Mouse (Mus musculus) megakaryocyte, embryonic 14.5 days (primary cell): ENCODE results near the gene Asxl1. TPM values are rescaled to one million over a fixed set of nuclear protein-coding genes. Genes with fewer than 3 reads are reported as not detected.
"Not testable (repeated sequence)": the region's sequence is repeated elsewhere in the genome, so short reads cannot be mapped to it uniquely, and the experiment has no call there.

ENCODE experiments used
- H3K27me3 ChIP-seq: replicated peaks from 2 replicates; pipeline ENCODE3; 2012; ENCODE audit warnings: inconsistent platforms
- H3K36me3 ChIP-seq: replicated peaks from 2 replicates; pipeline ENCODE3; 2012; ENCODE audit warnings: low read length, inconsistent platforms, mixed read lengths
- H3K4me1 ChIP-seq: 2 replicates; pipeline ENCODE4 v1.6.1; 2012; ENCODE audit warnings: inconsistent platforms
- H3K4me3 ChIP-seq: replicated peaks from 2 replicates; pipeline ENCODE3; 2012; ENCODE audit warnings: moderate library complexity, mild to moderate bottlenecking, inconsistent platforms
- H3K9me3 ChIP-seq: 2 replicates; pipeline ENCODE4 v1.6.1; 2012; ENCODE audit warnings: inconsistent platforms
- FLI1 ChIP-seq: IDR thresholded peaks from 2 replicates; pipeline ENCODE4 v1.6.1; 2012; ENCODE audit warnings: low read length, inconsistent platforms, mixed read lengths
- GATA1 ChIP-seq: IDR thresholded peaks from 3 replicates; pipeline ENCODE4 v1.6.1; 2012; ENCODE audit warnings: mixed read lengths, low read length, inconsistent platforms, borderline replicate concordance
- polyA plus RNA-seq: library from polyadenylated mRNA; stranded (reverse); fragments of >175 nt; gene quantifications from 2 replicates; pipeline ENCODE4 v1.2.3, GENCODE M21; 2012; ENCODE audit warnings: low replicate concordance; ENCODE audit not compliant: insufficient read depth

Gene Asxl1
- polyA plus RNA-seq, 1 experiment: 2.1 TPM

DNA sequence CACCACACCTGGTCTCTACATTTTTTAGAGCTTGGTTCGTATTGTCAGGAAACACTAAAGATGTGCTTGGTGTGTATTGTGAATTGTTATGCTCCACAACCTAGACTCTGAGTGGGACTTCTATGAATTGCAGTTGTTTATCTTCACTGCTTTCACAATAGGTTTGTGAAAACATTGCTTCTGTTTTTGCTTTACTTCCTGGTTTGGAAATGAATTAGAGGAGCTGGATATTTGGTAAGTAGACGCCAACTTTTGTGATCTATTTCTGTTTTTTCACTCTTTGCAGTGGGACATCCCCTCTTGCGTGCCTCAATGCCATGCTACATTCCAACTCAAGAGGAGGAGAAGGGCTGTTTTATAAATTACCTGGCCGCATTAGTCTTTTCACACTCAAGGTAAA is 11.2 kb downstream of the Asxl1 start:
- Histone ChIP-seq H3K27me3 (no peaks in the 10 kb centered on the region), H3K36me3 (peaks cover 81% of the 10 kb centered on the region), H3K9me3 (no peaks in the 10 kb centered on the region), H3K4me3 (no peak overlapping the region), H3K4me1 (peaks cover 25% of the 10 kb centered on the region)
- TF ChIP-seq GATA1: no peak
- no peak for TF ChIP-seq FLI1

DNA sequence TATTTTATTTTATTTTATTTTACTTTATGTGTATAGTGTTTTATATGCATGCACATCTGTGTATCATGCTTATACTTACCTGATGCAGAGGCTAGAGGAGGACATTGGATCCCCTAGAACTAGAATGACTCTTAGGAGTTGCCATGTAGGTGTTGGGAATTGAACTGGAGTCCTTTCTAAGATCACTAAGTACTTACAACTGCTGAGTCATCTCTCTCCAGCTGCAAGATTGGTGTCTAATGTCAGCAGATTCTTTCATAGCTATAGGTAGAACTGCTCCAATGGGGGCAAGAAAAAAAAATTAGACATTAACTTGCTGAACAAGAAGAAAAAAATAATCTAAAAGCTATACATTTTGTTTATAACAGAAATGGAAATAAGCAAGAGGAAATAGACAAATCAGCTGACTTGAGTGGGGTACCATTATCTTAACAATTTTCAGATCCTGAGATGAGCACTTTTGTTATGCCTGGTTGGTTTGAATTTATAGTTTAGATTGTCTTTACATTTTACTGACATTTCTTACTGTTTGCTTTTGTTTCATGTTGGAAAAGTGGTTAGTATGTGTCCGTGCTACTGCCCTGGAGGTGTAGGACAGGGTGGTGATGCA is 15.6 kb downstream of the Asxl1 start:
- Histone ChIP-seq H3K27me3 (no peaks in the 10 kb centered on the region), H3K36me3 (peaks cover 80% of the 10 kb centered on the region), H3K9me3 (no peaks in the 10 kb centered on the region), H3K4me3 (no peak overlapping the region), H3K4me1 (peaks cover 26% of the 10 kb centered on the region)
- no peak for TF ChIP-seq FLI1
- no peak for TF ChIP-seq GATA1

DNA sequence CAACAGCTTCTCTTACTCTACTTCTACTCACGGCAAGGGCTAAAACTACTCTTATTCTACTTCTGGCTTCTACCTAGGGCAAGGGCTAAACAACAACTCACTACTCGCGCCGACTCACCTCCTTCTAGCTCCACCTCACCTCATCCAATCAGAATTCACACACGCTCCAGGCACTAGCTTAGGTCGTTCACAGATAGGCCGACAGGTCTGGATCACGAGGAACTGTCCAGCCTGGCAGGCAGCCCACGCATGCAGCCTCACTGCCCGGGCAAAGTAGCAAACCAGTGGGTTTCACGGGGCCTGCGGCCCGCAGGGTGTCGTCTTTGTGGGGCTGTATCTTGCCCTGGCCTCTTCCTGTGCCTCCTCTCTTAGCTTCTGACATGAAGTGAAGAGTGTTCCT is 18.9 kb downstream of the Asxl1 start:
- Histone ChIP-seq H3K36me3 (peaks cover 81% of the 10 kb centered on the region), H3K4me1 (peaks cover 19% of the 10 kb centered on the region)
- H3K4me3 ChIP-seq, H3K9me3 ChIP-seq, H3K27me3 ChIP-seq: not testable (repeated sequence)

DNA sequence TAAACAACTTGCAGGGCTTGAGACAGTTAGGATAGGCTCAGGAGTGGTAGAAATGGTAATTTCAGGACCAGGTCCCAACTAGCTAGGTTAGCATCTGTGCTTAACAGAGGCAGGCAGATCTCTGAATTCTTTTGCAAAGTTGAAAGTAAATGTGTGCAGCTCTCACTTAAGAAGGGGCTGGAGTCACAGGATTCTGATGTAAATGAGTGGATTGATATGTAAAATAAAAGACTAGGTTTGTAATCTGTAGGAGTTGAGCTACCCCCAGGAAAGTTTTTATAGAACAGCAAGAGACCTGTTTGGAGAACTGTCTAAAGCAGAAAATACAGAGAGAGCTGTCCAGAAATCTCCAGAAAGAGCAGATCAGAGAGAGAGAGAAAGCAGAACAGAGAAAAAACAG is 25.2 kb downstream of the Asxl1 start:
- peaks cover 68% of the 10 kb centered on the region for H3K36me3 ChIP-seq
- H3K4me1 ChIP-seq: peaks cover 9% of the 10 kb centered on the region
- H3K9me3 ChIP-seq: peaks cover 4% of the 10 kb centered on the region; the same call in 1 of the 2 replicates
- H3K27me3 ChIP-seq: no peaks in the 10 kb centered on the region
- no peak overlapping the region for H3K4me3 ChIP-seq
- TF ChIP-seq GATA1 (no peak), FLI1 (no peak)

DNA sequence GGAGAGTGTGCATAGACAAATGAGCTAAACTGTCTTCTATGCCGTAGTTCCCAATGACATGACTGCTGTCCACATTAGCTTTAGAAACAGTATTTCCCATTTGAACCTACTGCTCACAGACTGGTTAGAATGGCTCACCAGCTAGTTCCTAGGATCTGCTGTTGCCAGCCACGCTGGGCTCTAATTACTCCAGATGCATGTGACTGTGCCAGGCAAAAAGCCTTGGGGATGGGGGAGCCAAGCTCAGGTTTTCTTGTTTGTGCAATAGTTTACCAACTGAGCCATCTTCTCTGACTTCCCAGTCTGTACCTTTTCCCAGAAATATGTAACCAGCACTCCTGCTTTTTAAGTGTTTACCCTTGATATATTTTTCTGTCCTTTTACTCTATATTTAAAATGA is 29.8 kb downstream of the Asxl1 start:
- Histone ChIP-seq H3K27me3 (no peaks in the 10 kb centered on the region), H3K9me3 (no peaks in the 10 kb centered on the region), H3K4me3 (no peak overlapping the region), H3K36me3 (peaks cover 62% of the 10 kb centered on the region), H3K4me1 (peaks cover 19% of the 10 kb centered on the region)
- TF ChIP-seq FLI1: no peak
- no peak for TF ChIP-seq GATA1

DNA sequence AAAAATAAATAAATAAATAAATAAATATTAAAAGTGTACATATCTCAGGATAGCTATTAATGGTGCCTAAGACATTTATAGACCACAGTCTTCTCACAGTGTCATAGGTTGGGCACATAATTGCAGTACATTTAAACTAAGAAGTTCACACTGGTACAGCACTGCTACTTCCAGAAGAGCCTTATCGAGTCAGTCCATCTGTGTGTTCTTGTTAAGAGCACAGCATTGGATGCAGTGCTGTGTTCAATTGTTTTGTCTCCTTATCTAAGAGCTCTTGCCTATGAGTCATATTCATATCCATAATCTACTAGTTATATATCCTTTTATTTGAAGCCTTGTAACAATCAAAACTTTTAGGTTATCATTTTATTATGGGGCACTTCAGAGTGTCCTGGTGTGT is 34.9 kb downstream of the Asxl1 start:
- H3K27me3 ChIP-seq: no peaks in the 10 kb centered on the region
- no peak overlapping the region for H3K4me3 ChIP-seq
- H3K4me1 ChIP-seq: peaks cover 13% of the 10 kb centered on the region; the same call in 1 of the 2 replicates
- TF ChIP-seq GATA1 (no peak), FLI1 (no peak)
- H3K36me3 ChIP-seq: peaks cover 83% of the 10 kb centered on the region
- H3K9me3 ChIP-seq: no peaks in the 10 kb centered on the region

DNA sequence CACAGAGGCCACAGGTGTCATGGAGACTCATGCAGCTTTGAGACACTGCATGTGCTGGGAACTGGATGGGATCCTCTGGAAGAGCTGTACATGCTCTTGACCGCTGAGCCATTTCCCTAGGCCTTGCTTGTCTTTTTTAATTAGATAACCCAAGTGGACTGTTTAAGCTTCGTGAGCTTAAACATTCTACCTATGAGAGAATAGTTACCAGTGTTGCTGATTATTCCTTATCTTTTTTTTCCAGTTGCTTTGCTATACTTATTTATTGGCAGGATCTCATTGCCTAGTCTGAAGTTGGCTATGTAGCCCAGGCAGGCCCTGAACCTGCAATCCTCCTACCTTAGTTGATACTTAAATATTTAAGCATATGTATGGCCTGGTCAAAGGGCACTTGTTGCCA is 44.2 kb downstream of the Asxl1 start:
- Histone ChIP-seq H3K9me3 (peaks cover 10% of the 10 kb centered on the region; the same call in 1 of the 2 replicates), H3K36me3 (peaks cover 83% of the 10 kb centered on the region), H3K4me3 (no peak overlapping the region), H3K27me3 (no peaks in the 10 kb centered on the region), H3K4me1 (peaks cover 6% of the 10 kb centered on the region; the same call in 1 of the 2 replicates)
- no peak for TF ChIP-seq FLI1
- no peak for TF ChIP-seq GATA1

DNA sequence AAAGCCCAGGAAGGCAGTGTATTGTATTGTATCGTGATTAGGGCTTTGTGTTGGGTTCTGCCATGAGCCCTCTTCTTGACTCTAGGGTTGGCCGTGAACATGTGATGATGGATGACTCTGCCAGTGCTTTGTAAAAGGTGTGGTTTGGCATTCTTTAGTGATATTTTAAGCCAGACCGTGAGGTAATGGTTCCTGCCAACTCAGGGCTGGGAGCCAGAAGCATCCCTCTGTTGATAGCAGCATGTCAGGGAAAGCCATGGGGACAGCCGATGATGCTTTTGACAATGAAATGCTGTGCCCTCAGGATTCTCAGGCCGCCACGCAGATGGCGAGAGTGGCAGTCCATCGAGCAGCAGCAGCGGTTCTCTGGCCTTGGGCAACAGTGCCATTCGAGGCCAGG is 47.4 kb downstream of the Asxl1 start:
- TF ChIP-seq GATA1: no peak
- no peak for TF ChIP-seq FLI1
- Histone ChIP-seq H3K4me1 (peaks cover 6% of the 10 kb centered on the region; the same call in 1 of the 2 replicates), H3K9me3 (peaks cover 10% of the 10 kb centered on the region; the same call in 1 of the 2 replicates), H3K36me3 (peaks cover 93% of the 10 kb centered on the region), H3K27me3 (no peaks in the 10 kb centered on the region), H3K4me3 (no peak overlapping the region)

DNA sequence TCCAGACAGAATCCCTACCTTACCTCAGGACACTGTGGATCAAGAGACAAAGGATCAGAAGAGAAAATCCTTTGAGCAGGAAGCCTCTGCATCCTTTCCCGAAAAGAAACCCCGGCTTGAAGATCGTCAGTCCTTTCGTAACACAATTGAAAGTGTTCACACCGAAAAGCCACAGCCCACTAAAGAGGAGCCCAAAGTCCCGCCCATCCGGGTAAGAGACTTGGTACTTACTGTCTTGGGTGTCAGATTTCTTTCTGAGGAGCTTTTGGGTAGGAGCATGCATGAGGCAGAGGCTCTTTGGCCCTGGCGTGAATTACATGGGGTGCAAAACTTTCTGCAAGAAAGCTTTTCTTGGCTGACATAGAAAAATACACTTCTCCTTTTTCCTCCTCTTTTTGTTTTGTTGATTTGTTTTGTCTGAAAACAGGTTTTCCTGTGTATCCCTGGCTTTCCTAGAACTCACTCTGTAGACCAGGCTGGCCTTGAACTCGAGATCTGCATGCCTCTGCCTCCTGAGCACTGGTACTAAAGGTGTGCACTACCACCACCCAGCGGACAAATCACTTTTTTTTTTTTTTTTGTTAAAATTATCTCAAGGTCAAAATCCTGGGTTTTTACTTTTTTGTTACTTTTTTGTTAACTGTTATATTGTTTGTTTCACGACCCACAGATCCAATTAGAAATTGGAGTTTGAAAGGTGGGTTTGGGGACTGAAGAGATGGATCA is 52.3 kb downstream of the Asxl1 start:
- H3K9me3 ChIP-seq: peaks cover 10% of the 10 kb centered on the region; the same call in 1 of the 2 replicates
- peaks cover 4% of the 10 kb centered on the region for H3K4me1 ChIP-seq
- H3K36me3 ChIP-seq: peaks cover 97% of the 10 kb centered on the region
- TF ChIP-seq FLI1: no peak
- no peak overlapping the region for H3K4me3 ChIP-seq
- H3K27me3 ChIP-seq: no peaks in the 10 kb centered on the region

DNA sequence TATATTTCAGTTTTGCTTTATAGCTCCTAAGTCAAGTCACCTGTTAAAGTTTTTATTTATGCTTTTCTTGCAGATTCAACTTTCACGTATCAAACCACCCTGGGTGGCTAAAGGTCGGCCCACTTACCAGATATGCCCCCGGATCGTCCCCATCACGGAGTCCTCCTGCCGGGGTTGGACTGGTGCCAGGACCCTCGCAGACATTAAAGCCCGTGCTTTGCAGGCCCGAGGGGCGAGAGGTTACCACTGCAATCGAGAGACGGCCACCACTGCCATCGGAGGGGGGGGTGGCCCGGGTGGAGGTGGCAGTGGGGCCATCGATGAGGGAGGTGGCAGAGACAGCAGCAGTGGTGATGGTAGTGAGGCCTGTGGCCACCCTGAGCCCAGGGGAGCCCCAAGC is 53.5 kb downstream of the Asxl1 start:
- Histone ChIP-seq H3K27me3 (no peaks in the 10 kb centered on the region), H3K4me3 (no peak overlapping the region), H3K4me1 (peaks cover 8% of the 10 kb centered on the region), H3K36me3 (peaks cover 91% of the 10 kb centered on the region), H3K9me3 (peaks cover 4% of the 10 kb centered on the region; the same call in 1 of the 2 replicates)
- no peak for TF ChIP-seq GATA1
- no peak for TF ChIP-seq FLI1
